Mouse (Mus musculus) spleen, adult 2 months (tissue): ENCODE results near the gene Nipa1.

Experiments
- CTCF ChIP-seq: fragments of 200-500 bp; IDR thresholded peaks from 2 replicates; pipeline ENCODE4 v1.5.1; 2011; ENCODE audit warnings: mild to moderate bottlenecking, inconsistent platforms; ENCODE audit not compliant: insufficient read depth, insufficient read length, insufficient replicate concordance; ENCODE audit errors: extremely low read depth
- POLR2A ChIP-seq: fragments of 200-500 bp; IDR thresholded peaks from 2 replicates; pipeline ENCODE4 v1.6.1; 2011; ENCODE audit warnings: low read depth, low read length, inconsistent platforms

DNA sequence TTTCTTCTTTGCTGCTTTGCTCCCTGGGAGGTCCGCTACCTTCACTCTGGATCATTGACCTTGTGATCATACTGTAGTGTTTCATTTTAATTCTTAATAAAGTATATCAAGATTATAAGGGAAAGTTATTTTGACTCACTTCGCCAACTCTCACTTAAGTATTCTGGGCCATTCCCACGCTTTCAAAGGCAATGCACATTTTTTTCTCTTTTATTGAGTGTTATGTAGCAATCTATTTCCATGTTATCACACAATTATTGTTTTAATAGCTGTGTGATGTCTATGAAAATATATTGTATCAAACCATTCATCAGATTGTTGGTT is at the start of gene Nipa1:
- TF ChIP-seq CTCF (no peak), POLR2A (no peak)
